Mouse (Mus musculus): ENCODE data around the gene Prr13. TPM values are rescaled to one million over a fixed set of nuclear protein-coding genes. Genes with fewer than 3 reads are reported as not detected.

The Prr13 gene
- total RNA-seq (2023) = 86.5 to 104 TPM (median 95.4 TPM) in 4 replicates

GRCm38 (mm10) chr15:102458904-102459317, at the start of gene Prr13:
Gene Prr13 (plus strand): TSS chr15:102459028.

GRCm38 (mm10) chr15:102445146-102445545, 13.7 kb upstream of the Prr13 start, which contains the start of gene Amhr2:
Gene Amhr2 (plus strand): TSS chr15:102445367.

GRCm38 (mm10) chr15:102470183-102470604, 11.4 kb downstream of the Prr13 start, which contains the start of gene Pcbp2:
Gene Pcbp2 (plus strand): TSS chr15:102470539.

DNA sequence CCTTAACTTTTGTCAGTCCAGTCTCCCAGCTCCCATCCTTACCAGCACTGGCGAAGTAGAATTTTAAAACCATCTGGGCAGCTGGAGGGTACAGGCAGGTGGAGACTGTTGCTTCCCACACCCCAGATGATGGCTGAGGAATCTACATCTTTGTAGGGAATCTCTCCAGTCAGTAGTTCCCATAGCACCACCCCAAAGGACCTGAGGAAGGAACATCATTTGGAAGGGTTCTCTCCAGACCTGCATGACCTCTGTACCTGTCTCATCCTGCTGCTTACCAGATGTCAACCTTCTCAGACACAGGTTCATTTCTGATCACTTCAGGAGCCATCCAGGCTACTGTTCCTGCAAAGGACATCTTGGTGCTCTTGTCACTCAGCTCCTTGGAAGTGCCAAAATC, 44.6 kb downstream of the Prr13 start, which contains the start of gene Gm10337:
Gene Gm10337, plus strand, starts transcription at position 276 of the 400 bp plus-strand sequence.

Other genes starting within 250 kb of the Prr13 start
- 187 to 202 TPM (median 190 TPM) in 4 replicates for gene Itgb7, start 227.1 kb upstream of the Prr13 start, total RNA-seq (2023)
- gene Rarg, start 201.5 kb upstream of the Prr13 start, total RNA-seq (2023) = 0.33 to 1.3 TPM (median 0.66 TPM) in 4 replicates
- gene Gm9918, start 188.5 kb upstream of the Prr13 start, total RNA-seq (2023) = not detected in 4 replicates
- gene Mfsd5, start 179.6 kb upstream of the Prr13 start, total RNA-seq (2023) = 29.1 to 33.1 TPM (median 29.8 TPM) in 4 replicates
- gene Espl1, start 162.8 kb upstream of the Prr13 start, total RNA-seq (2023) = 1.0 to 2.1 TPM (median 1.1 TPM) in 4 replicates
- gene Pfdn5, start 132.9 kb upstream of the Prr13 start, total RNA-seq (2023) = 474 to 522 TPM (median 515 TPM) in 4 replicates
- 49.2 to 62.4 TPM (median 52.1 TPM) in 4 replicates for gene Myg1, start 127.3 kb upstream of the Prr13 start, total RNA-seq (2023)
- gene Aaas, start 108.3 kb upstream of the Prr13 start, total RNA-seq (2023) = 55.2 to 70.8 TPM (median 65.9 TPM) in 4 replicates
- gene Sp7, start 91.8 kb upstream of the Prr13 start, total RNA-seq (2023) = not detected in 4 replicates
- 173 to 210 TPM (median 184 TPM) in 4 replicates for gene Sp1, start 52.9 kb upstream of the Prr13 start, total RNA-seq (2023)
- gene Amhr2, start 13.7 kb upstream of the Prr13 start, total RNA-seq (2023) = 0.46 to 8.5 TPM (median 0.73 TPM) in 4 replicates
- 728 to 764 TPM (median 734 TPM) in 4 replicates for gene Pcbp2, start 11.5 kb downstream of the Prr13 start, total RNA-seq (2023)
- gene Gm10337, start 44.7 kb downstream of the Prr13 start, total RNA-seq (2023) = 8.3 to 18.6 TPM (median 11.2 TPM) in 3 of 4 replicates, not detected in the other
- gene Map3k12, start 58.0 kb downstream of the Prr13 start, total RNA-seq (2023) = 0.88 to 1.8 TPM (median 1.1 TPM) in 4 replicates
- 41.6 to 48.9 TPM (median 44.6 TPM) in 4 replicates for gene Tarbp2, start 59.2 kb downstream of the Prr13 start, total RNA-seq (2023)
- gene Npff, start 65.9 kb downstream of the Prr13 start, total RNA-seq (2023) = 17.0 to 20.3 TPM (median 18.8 TPM) in 4 replicates
- 3.7 TPM in 1 of 4 replicates, not detected in the others for gene Gm28047, start 166.0 kb downstream of the Prr13 start, total RNA-seq (2023)
- 121 to 148 TPM (median 133 TPM) in 4 replicates for gene Atf7, start 166.4 kb downstream of the Prr13 start, total RNA-seq (2023)
- 6.0 to 12.5 TPM (median 10.4 TPM) in 4 replicates for gene Atp5g2, start 213.3 kb downstream of the Prr13 start, total RNA-seq (2023)